Mouse (Mus musculus) liver, embryonic 14.5 days (tissue): ENCODE results near the gene Fam50a.

Experiments used
- CTCF ChIP-seq: IDR thresholded peaks from 2 replicates; pipeline ENCODE4 v1.5.1; 2016; ENCODE audit warnings: antibody characterized with exemption, low read depth, control low read depth
- EP300 ChIP-seq: IDR thresholded peaks from 2 replicates; pipeline ENCODE4 v1.6.1; 2016; ENCODE audit warnings: antibody characterized with exemption, low read depth

DNA sequence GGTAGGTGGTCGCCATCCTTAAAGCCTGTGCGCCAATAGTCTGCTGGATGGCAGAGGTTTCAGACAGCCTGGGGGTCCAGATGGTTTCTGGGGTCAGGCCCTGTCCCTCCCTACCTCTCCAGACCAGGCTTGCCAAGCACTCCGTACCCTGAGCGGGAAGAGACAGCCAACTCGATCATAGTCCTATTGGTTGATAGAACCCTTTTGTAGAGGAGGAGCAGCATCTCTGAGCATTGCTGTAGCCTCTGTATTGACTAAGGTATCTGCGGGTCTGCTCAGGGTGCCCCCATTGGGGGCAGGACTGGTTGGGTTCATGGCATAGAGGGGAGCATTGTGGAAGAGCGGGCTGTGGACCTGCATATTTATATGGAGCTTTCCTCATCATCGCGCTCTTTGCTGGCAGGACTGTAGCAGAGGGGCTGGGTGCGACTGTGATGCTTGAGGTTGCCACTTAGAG lies 16.4 kb downstream of the Fam50a start:
- TF ChIP-seq CTCF, result no peak
- no peak for TF ChIP-seq EP300
